22 mouse cellular contexts compared by ENCODE assay signal in genomic region chr10:98043873-98044272, GRCm38 (mm10).
"Had no signal": no experiment of that assay in that cellular context is flagged by ENCODE, and none has a peak within 500 bp of the region (broad histone marks: within the 10 kb centered on the region; RNA-seq: fewer than 3 reads in every experiment).

No protein-coding gene starts in this region.

- H3K27me3 ChIP-seq: lung, embryonic 15.5 days; megakaryocyte, embryonic 14.5 days; neural tube, embryonic 13.5 days; neural tube, embryonic 15.5 days; stomach, embryonic 15.5 days had no signal

- H3K9me3 ChIP-seq: lung, embryonic 15.5 days; megakaryocyte, embryonic 14.5 days; neural tube, embryonic 13.5 days; neural tube, embryonic 15.5 days; stomach, embryonic 15.5 days had no signal

- H3K36me3 ChIP-seq: lung, embryonic 15.5 days; neural tube, embryonic 13.5 days; neural tube, embryonic 15.5 days; stomach, embryonic 15.5 days had no signal

- DNase-seq: liver, postnatal 0 days; lung, adult 2 months; lung, postnatal 14 days; lung, postnatal 36 days; midbrain, embryonic 14.5 days; retina, postnatal 1 day; right cerebral cortex, adult 18-20 months; right cerebral cortex, postnatal 25 days; right cerebral cortex, postnatal 4 days; thymus, adult 2 months; thymus, postnatal 36 days had no signal

- ATAC-seq: liver, postnatal 0 days; lung, postnatal 0 days; midbrain, embryonic 16.5 days had no signal

- H3K4me2 ChIP-seq: lung, embryonic 15.5 days; midbrain, embryonic 11.5 days; neural tube, embryonic 13.5 days; neural tube, embryonic 15.5 days; stomach, embryonic 15.5 days had no signal

- H3K4me1 ChIP-seq: lung, embryonic 15.5 days; megakaryocyte, embryonic 14.5 days; neural tube, embryonic 15.5 days; stomach, embryonic 15.5 days had no signal

- H3K4me3 ChIP-seq: lung, embryonic 15.5 days; megakaryocyte, embryonic 14.5 days; myocyte; neural tube, embryonic 13.5 days; neural tube, embryonic 15.5 days; stomach, embryonic 15.5 days had no signal

- H3K9ac ChIP-seq: liver, postnatal 0 days; lung, embryonic 15.5 days; neural tube, embryonic 13.5 days; neural tube, embryonic 15.5 days; stomach, embryonic 15.5 days had no signal

- H3K27ac ChIP-seq: lung, embryonic 15.5 days; macrophage; neural tube, embryonic 13.5 days; neural tube, embryonic 15.5 days; stomach, embryonic 15.5 days; stomach, postnatal 0 days had no signal
